Mouse (Mus musculus): ENCODE measurements around the gene Nop9. TPM values are rescaled to one million over a fixed set of nuclear protein-coding genes. Genes with fewer than 3 reads are reported as not detected.

Gene Nop9
- polyA plus RNA-seq, 1 experiment: 9.1 TPM

DNA sequence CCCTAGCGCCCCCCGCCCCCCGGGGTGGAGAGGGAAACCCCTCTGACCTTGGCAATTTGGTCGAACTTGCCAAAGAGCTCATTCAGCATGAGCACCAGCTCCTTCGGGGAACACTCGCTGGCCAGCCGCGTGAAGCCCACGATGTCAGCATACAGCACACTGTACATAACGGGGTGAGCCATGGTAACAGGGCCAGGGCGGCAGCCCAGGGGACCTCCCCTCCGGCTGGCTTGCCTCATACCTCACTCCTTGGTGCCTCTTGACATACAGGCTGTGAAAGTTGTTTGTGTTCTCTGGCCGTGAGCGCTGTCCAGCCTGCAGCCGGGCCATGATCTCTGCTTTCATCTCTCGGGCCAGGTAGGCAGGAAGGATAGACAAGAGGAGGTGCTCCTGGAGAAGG, 34.2 kb downstream of the Nop9 start:
- H3K27ac ChIP-seq (ENCODE audit: insufficient read depth, low read length): no peak overlapping the region
- TF ChIP-seq CTCF (IDR thresholded peaks at IDR 0.05; ENCODE audit: extremely low read depth, insufficient read depth, low read length): no peak
- TF ChIP-seq POLR2A (IDR thresholded peaks at IDR 0.05; ENCODE audit: extremely low read depth, insufficient read depth, low read length): no peak
- no peak overlapping the region for H3K4me3 ChIP-seq (ENCODE audit: insufficient read depth, low read length)
- H3K4me1 ChIP-seq (ENCODE audit: control insufficient read depth, insufficient read depth, low read length): no peaks in the 10 kb centered on the region

DNA sequence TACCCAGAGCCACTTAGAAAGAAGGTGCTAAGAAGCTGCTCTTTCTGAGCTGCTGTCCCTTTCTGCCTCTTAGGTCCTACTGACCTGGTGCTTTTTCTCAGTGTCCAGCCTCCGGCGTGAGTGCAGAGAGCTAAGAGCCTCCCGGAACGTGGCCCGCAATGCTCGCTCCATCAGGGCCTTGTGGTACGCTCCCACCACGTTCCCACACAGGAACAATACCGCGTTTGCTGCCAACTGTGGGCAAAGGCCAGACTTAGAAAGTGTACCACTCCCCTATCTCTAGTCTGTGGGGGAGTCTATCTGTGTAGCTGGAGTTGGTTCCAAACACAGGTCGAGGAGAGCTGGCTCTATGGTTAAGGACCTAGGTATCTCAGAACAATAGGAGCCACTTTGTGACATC, 35.2 kb downstream of the Nop9 start:
- H3K27ac ChIP-seq (ENCODE audit: insufficient read depth, low read length): no peak overlapping the region
- no peak overlapping the region for H3K4me3 ChIP-seq (ENCODE audit: insufficient read depth, low read length)
- no peaks in the 10 kb centered on the region for H3K4me1 ChIP-seq (ENCODE audit: control insufficient read depth, insufficient read depth, low read length)
- no peak for TF ChIP-seq POLR2A (IDR thresholded peaks at IDR 0.05; ENCODE audit: extremely low read depth, insufficient read depth, low read length)
- no peak for TF ChIP-seq CTCF (IDR thresholded peaks at IDR 0.05; ENCODE audit: extremely low read depth, insufficient read depth, low read length)

DNA sequence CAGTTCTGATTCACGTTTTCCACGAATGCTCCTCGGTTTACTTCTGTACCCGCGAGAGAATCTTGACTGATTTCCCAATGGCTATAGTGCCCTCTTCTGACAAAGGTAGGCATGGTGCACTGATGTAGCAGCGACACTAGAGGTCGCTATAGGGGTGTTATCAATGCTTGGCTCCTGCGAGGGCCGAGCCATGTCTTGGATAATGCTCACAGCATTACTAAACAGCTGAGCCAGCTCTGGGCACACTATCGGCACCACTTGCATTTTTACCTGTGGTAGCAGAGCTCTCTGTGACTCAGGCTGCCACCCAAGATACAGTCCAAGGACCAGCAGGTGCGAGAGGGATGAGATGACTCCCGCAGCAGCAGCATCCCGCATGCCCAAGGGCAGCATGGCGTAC, 35.8 kb downstream of the Nop9 start:
- no peaks in the 10 kb centered on the region for H3K4me1 ChIP-seq (ENCODE audit: control insufficient read depth, insufficient read depth, low read length)
- H3K27ac ChIP-seq (ENCODE audit: insufficient read depth, low read length): no peak overlapping the region
- no peak for TF ChIP-seq POLR2A (IDR thresholded peaks at IDR 0.05; ENCODE audit: extremely low read depth, insufficient read depth, low read length)
- TF ChIP-seq CTCF (IDR thresholded peaks at IDR 0.05; ENCODE audit: extremely low read depth, insufficient read depth, low read length): peak; percentile 99
- H3K4me3 ChIP-seq (ENCODE audit: insufficient read depth, low read length): no peak overlapping the region

DNA sequence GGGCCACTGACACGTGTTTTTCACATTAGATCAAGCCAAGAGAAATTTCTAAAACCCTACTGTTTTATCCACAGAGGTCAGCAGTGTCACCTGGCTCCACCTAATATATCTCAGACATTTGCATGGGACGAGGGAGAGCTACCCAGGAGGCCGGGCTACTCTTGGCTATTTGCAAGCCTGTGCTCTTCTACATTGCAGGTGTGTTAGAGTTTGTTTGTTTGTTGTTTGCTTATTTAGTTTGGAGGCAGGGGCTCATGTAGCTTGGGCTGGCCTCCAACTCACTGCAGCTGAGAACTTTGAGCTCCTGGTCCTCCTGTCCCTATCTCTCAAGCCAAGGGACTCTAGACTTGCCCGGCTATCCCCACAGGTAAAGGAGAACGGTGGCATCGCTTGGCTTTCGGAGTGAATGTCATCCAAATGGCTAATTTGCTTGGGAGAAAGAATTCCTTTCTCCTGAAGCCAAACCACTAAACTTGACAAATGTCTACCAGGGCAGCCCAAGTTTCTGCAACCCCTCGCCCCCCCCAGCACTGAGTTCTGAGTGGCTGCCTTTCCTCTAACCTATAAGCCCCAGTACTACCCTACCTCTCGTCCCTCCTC, 37.0 kb downstream of the Nop9 start:
- Histone ChIP-seq H3K4me1 (ENCODE audit: control insufficient read depth, insufficient read depth, low read length) (no peaks in the 10 kb centered on the region), H3K27ac (ENCODE audit: insufficient read depth, low read length) (no peak overlapping the region; the same call in 1 of the 2 replicates), H3K4me3 (ENCODE audit: insufficient read depth, low read length) (no peak overlapping the region)

DNA sequence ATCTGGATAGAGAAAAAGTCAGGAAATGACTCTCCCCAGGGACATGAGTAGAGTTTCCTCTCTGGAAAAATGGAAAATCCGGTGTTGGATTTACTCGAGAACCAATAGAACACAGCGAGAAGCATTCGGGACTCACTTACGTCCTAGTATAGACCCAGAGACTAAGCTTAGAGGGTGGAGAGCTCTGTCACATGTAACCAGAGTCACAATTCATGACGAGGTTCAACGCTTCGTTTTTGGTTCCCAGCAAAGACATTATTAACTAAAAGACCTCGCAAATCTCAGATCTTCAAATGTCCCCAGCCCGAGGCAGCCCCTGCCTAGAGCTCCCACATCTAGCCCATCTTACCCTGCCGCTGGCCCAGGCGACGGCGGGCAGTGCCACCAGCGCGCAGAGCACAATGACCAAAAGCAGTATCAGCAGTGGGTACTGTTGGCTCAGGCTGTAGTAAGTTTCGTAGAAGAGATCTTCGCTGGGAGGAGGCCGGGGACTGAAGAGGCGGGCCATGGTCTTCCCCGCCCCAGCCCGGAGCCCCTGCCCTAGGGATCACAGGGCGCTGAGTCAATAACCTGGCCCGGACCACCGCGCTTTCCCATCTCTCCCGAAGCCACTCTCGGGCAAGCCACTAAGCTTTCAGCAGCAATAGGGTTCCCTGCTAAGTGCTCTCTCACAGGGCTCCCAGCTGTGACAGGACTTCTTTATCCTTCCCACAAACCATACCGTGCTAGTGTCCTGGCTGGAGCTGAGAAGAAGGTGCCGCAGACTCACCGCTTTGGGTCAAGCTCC, 37.9 kb downstream of the Nop9 start:
- H3K4me1 ChIP-seq (ENCODE audit: control insufficient read depth, insufficient read depth, low read length): no peaks in the 10 kb centered on the region
- TF ChIP-seq POLR2A (IDR thresholded peaks at IDR 0.05; ENCODE audit: extremely low read depth, insufficient read depth, low read length): no peak
- TF ChIP-seq CTCF (IDR thresholded peaks at IDR 0.05; ENCODE audit: extremely low read depth, insufficient read depth, low read length): no peak
- peak overlapping the region; percentile 9 for H3K4me3 ChIP-seq (ENCODE audit: insufficient read depth, low read length)
- H3K27ac ChIP-seq (ENCODE audit: insufficient read depth, low read length): peak overlapping the region; percentile 44; the same call in 1 of the 2 replicates

More for the DNA sequence above, 37.0 kb downstream of the Nop9 start:
- TF ChIP-seq POLR2A (IDR thresholded peaks at IDR 0.05; ENCODE audit: extremely low read depth, insufficient read depth, low read length): no peak
- no peak for TF ChIP-seq CTCF (IDR thresholded peaks at IDR 0.05; ENCODE audit: extremely low read depth, insufficient read depth, low read length)

DNA sequence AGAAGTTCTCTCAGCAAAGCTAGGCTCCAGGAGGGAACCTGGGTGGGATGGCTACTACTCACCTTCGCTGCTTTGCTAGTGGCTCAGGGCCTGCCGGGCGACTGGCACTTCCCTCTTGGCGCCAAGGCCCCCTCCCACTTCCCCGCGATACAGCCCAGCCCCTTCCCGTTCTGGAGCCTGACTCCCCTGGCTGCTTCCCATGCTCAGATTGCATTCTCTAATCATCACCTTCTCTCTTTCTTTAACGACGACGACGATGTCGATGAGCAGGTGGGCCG, 38.4 kb downstream of the Nop9 start, which contains the start of gene Adcy4:
Gene Adcy4 (minus strand): TSS at position 138 of the 278 bp plus-strand sequence.
- Histone ChIP-seq H3K4me3 (ENCODE audit: insufficient read depth, low read length) (peak within 1 kb of the TSS; percentile 9), H3K27ac (ENCODE audit: insufficient read depth, low read length) (peak within 1 kb of the TSS; percentile 44; the same call in 1 of the 2 replicates), H3K4me1 (ENCODE audit: control insufficient read depth, insufficient read depth, low read length) (no peaks in the 10 kb centered on the region)
- TF ChIP-seq POLR2A (IDR thresholded peaks at IDR 0.05; ENCODE audit: extremely low read depth, insufficient read depth, low read length): no peak
- no peak for TF ChIP-seq CTCF (IDR thresholded peaks at IDR 0.05; ENCODE audit: extremely low read depth, insufficient read depth, low read length)

DNA sequence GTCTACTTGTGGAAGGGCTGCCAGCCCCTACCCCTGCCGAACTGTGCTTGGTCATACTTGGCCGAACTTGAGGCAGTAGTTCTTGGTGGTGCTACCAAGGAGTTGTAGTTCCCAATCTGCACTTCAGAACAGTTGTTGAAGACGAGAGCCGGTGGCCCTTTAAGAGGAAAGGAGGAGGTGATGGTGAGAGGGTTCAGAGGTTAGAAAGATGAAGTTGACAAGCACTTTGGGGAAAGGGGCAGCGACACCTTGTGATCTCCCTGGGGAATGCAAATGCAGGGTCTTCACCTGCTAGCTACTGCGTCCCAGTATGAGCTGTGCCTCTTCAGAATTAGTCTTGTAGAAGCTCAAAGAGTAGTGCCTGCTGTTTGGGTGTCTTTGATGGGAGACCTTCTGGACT, 39.7 kb downstream of the Nop9 start:
- no peaks in the 10 kb centered on the region for H3K4me1 ChIP-seq (ENCODE audit: control insufficient read depth, insufficient read depth, low read length)
- TF ChIP-seq POLR2A (IDR thresholded peaks at IDR 0.05; ENCODE audit: extremely low read depth, insufficient read depth, low read length) (no peak), CTCF (IDR thresholded peaks at IDR 0.05; ENCODE audit: extremely low read depth, insufficient read depth, low read length) (no peak)
- H3K4me3 ChIP-seq (ENCODE audit: insufficient read depth, low read length): no peak overlapping the region
- H3K27ac ChIP-seq (ENCODE audit: insufficient read depth, low read length): no peak overlapping the region

DNA sequence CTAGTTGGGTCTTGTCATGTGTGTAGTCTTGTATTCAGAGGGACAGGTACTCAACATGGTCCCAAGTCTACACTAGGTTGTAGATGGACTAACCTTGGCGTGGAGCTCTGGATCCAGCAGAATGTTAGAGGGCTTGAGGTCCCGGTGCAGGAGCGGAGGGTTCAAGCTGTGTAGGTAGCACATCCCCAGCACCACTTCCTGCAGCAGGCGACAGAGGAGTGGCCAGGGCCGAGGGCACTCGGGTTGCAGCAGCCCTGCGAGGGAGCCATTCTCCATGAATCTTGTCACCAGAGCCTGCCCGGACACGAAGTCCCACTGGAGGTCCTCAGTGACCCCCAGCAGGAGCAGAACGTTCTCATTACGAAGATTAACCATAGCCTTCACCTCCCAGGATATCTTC, 42.2 kb downstream of the Nop9 start:
- H3K27ac ChIP-seq (ENCODE audit: insufficient read depth, low read length): no peak overlapping the region
- H3K4me3 ChIP-seq (ENCODE audit: insufficient read depth, low read length): no peak overlapping the region
- H3K4me1 ChIP-seq (ENCODE audit: control insufficient read depth, insufficient read depth, low read length): no peaks in the 10 kb centered on the region
- TF ChIP-seq POLR2A (IDR thresholded peaks at IDR 0.05; ENCODE audit: extremely low read depth, insufficient read depth, low read length): no peak
- TF ChIP-seq CTCF (IDR thresholded peaks at IDR 0.05; ENCODE audit: extremely low read depth, insufficient read depth, low read length): no peak

DNA sequence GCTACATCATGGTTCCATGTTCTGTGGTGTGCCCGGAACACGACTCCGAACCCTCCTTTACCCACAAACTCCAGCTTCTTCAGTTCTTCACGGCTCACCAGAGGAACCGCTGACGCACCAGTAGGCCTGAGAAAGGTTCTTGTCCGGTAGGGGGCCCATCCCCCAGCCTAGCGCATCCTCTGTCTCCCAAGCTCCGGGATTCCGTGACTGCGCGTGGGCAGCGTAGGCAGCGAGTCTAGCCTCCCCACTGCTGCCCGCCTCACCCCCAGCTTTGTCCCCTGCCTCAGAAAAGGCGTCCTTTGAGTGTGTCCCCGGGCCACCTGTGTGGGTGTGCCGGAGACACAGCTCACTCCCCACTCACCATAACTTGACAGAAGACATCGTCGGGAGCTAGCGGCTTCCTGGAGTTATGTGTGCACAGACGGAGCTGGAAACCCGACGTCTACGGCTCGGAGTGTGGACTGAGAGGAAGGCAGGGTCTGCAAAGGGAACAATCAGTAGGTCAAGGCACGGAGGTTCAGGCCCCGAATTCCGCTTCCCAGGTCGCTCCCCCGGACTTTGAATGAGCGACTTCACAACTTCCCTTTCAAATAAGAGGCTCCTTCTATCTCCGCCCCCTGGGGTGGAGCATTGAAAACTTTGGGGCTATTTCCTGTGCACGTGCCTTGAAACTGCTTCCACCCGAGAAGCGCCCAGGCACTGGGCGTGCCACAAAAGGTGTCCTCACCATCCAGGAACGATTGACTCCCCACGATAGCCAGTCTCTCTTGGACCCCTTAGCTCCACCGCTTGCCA, 43.0 kb downstream of the Nop9 start, which contains the start of gene Ripk3:
Gene Ripk3 (minus strand): TSS at position 610 of the 795 bp plus-strand sequence.
- Histone ChIP-seq H3K27ac (ENCODE audit: insufficient read depth, low read length) (no peak within 1 kb of the TSS), H3K4me3 (ENCODE audit: insufficient read depth, low read length) (no peak within 1 kb of the TSS), H3K4me1 (ENCODE audit: control insufficient read depth, insufficient read depth, low read length) (no peaks in the 10 kb centered on the region)
- no peak for TF ChIP-seq POLR2A (IDR thresholded peaks at IDR 0.05; ENCODE audit: extremely low read depth, insufficient read depth, low read length)
- no peak for TF ChIP-seq CTCF (IDR thresholded peaks at IDR 0.05; ENCODE audit: extremely low read depth, insufficient read depth, low read length)

All from cortical plate, adult 2 months (tissue).